8 mouse cellular contexts compared by ENCODE assay signal in the genomic region with DNA sequence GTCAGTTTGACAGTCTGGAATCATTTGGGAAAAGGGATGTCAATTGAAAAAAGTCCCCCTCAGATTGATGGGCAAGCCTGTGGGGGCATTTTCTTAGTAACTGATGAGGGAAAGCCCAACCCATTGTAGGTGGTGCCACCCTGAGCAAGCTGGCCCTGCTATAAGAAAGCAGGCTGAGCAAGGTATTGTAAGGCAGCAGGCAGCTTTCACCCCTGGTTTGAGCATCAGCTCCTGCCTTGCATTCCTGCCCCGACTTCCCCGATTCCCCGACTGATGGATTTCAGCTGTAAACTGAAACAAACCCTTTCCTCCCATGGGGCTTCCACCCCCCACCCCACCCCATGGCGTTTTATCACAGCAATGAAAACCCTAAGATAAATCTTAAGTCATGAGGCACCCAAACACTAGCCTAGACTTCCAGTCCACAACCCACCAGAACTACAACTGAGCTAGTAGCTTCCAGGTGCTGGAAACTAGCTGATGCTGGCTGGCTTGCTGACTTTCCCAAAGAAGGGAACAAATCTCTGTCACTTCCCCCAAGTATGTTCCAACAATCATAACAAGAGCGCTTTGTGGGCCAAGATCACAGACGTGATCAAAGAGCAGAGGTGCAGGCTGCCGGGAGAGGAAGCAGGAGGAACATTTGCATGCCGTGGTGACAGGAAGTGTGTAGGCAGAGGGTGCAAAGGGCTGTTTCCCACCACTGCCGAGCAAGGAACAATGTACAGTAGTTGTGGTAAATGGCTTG. TPM values are rescaled to one million over a fixed set of nuclear protein-coding genes. Genes with fewer than 3 reads are reported as not detected.
DNase-seq lines count a peak whose midpoint lies in the region; ATAC-seq and TF ChIP-seq lines count a peak whose summit lies in the region.

No protein-coding gene starts in this region.

- H3K27me3 ChIP-seq in embryonic facial prominence, embryonic 14.5 days (replicated peaks; ENCODE audit: control insufficient read depth, insufficient read depth, low read length) = no peaks in the 10 kb centered on the region
- H3K27me3 ChIP-seq in hindbrain, embryonic 12.5 days = no peaks in the 10 kb centered on the region
- no peaks in the 10 kb centered on the region for H3K27me3 ChIP-seq in limb, embryonic 14.5 days (ENCODE audit: control insufficient read depth, insufficient read depth, low read length)

- peaks cover 26% of the 10 kb centered on the region; the same call in 1 of the 2 replicates for H3K36me3 ChIP-seq in embryonic facial prominence, embryonic 14.5 days (ENCODE audit: control insufficient read depth, insufficient read depth, low read length)
- peaks cover 5% of the 10 kb centered on the region for H3K36me3 ChIP-seq in hindbrain, embryonic 12.5 days
- peaks cover 26% of the 10 kb centered on the region for H3K36me3 ChIP-seq in limb, embryonic 14.5 days (ENCODE audit: control insufficient read depth, insufficient read depth, low read length)

- WGBS in embryonic facial prominence, embryonic 14.5 days = 18% methylated on average over 9 of the region's 9 CpGs
- WGBS in hindbrain, embryonic 12.5 days = 38% methylated on average over 9 of the region's 9 CpGs
- 13% methylated on average over 9 of the region's 9 CpGs for WGBS in limb, embryonic 14.5 days

- no peak overlapping the region for H3K4me3 ChIP-seq in embryonic facial prominence, embryonic 14.5 days (ENCODE audit: low read depth, low read length)
- H3K4me3 ChIP-seq in hindbrain, embryonic 12.5 days = no peak overlapping the region
- H3K4me3 ChIP-seq in limb, embryonic 14.5 days (replicated peaks; ENCODE audit: low read length) = no peak overlapping the region

- TF ChIP-seq POLR2A in limb, embryonic 14.5 days (IDR thresholded peaks at IDR 0.05; ENCODE audit: borderline replicate concordance, extremely low read depth, insufficient read depth, insufficient read length) = no peak

- no peak overlapping the region for H3K9ac ChIP-seq in embryonic facial prominence, embryonic 14.5 days (ENCODE audit: low read depth, low read length)
- H3K9ac ChIP-seq in hindbrain, embryonic 12.5 days = no peak overlapping the region
- H3K9ac ChIP-seq in limb, embryonic 14.5 days (ENCODE audit: low read depth, low read length, severe bottlenecking) = peak overlapping the region; percentile 22; the same call in 1 of the 2 replicates

- no peak for ATAC-seq in embryonic facial prominence, embryonic 14.5 days (ENCODE audit: low read depth)
- no peak for ATAC-seq in hindbrain, embryonic 12.5 days (ENCODE audit: low FRiP score)
- 0 out of 2 replicates have a peak, but pooled peaks have one; percentile 17 for ATAC-seq in limb, embryonic 14.5 days (ENCODE audit: low FRiP score, low read depth)

- H3K4me2 ChIP-seq in embryonic facial prominence, embryonic 14.5 days (ENCODE audit: low read depth, low read length) = 0 out of 2 replicates have a peak overlapping the region, but pooled peaks have one; percentile 1
- no peak overlapping the region for H3K4me2 ChIP-seq in hindbrain, embryonic 12.5 days (replicated peaks)
- 0 out of 2 replicates have a peak overlapping the region, but pooled peaks have one; percentile 23 for H3K4me2 ChIP-seq in limb, embryonic 14.5 days (replicated peaks; ENCODE audit: low read depth, low read length, severe bottlenecking)

- peak; percentile 54 for DNase-seq in layer of hippocampus, adult 9-11 months
- DNase-seq in layer of hippocampus, adult 8-10 months (ENCODE audit: low spot score in 2 of 2) = no peak
- peak; percentile 62 for DNase-seq in embryonic facial prominence, embryonic 14.5 days (ENCODE audit: low spot score)
- no peak for DNase-seq in limb, embryonic 14.5 days (ENCODE audit: low spot score)
- DNase-seq in naive thymus-derived CD4-positive, alpha-beta T cell, adult 2 months (ENCODE audit: low read depth) = peak; percentile 93
- peak; percentile 87 for DNase-seq in thymus, postnatal 25 days
- DNase-seq in urinary bladder, postnatal 36 days (ENCODE audit: low spot score in 2 of 2) = no peak

- peaks cover 13% of the 10 kb centered on the region; the same call in 1 of the 2 replicates for H3K4me1 ChIP-seq in embryonic facial prominence, embryonic 14.5 days (ENCODE audit: control insufficient read depth, insufficient read depth, low read length)
- peaks cover 46% of the 10 kb centered on the region for H3K4me1 ChIP-seq in hindbrain, embryonic 12.5 days
- peaks cover 7% of the 10 kb centered on the region; the same call in 1 of the 2 replicates for H3K4me1 ChIP-seq in limb, embryonic 14.5 days (ENCODE audit: control insufficient read depth, insufficient read depth, low read length)

- peak overlapping the region; percentile 70 for H3K27ac ChIP-seq in embryonic facial prominence, embryonic 14.5 days (replicated peaks; ENCODE audit: low read depth, low read length)
- peak overlapping the region; percentile 70 for H3K27ac ChIP-seq in hindbrain, embryonic 12.5 days
- peak overlapping the region; percentile 40; the same call in 1 of the 2 replicates for H3K27ac ChIP-seq in limb, embryonic 14.5 days (replicated peaks; ENCODE audit: low read depth, low read length)

- no peaks in the 10 kb centered on the region for H3K9me3 ChIP-seq in embryonic facial prominence, embryonic 14.5 days (ENCODE audit: control insufficient read depth, low read length)
- no peaks in the 10 kb centered on the region for H3K9me3 ChIP-seq in hindbrain, embryonic 12.5 days (replicated peaks)
- H3K9me3 ChIP-seq in limb, embryonic 14.5 days (ENCODE audit: control insufficient read depth, low read length) = no peaks in the 10 kb centered on the region

RNA-seq across cellular contexts. Expression of a gene that starts 20.9 kb away (rescaled TPM):
- 100 to 1,000 TPM; 107 to 132 (median 119) TPM for total RNA-seq in layer of hippocampus, adult 8-10 months (2022)
- 400 and 436 TPM in 2 replicates for polyA plus RNA-seq in embryonic facial prominence, embryonic 14.5 days (2014; fragmentation: Nextera tagmentation; extraction: Ambion mirVana)
- 238 and 259 TPM in 2 replicates for polyA plus RNA-seq in hindbrain, embryonic 12.5 days (2016; fragmentation: Nextera tagmentation; extraction: Ambion mirVana)
- 248 and 505 TPM in 2 replicates for polyA plus RNA-seq in limb, embryonic 14.5 days (2012; rRNA removed)
- polyA plus RNA-seq in limb, embryonic 14.5 days (2014; fragmentation: Nextera tagmentation; extraction: Ambion mirVana) = 404 and 419 TPM in 2 replicates

RNA-seq across cellular contexts. Expression of a gene that starts 21.0 kb away (rescaled TPM):
- total RNA-seq in layer of hippocampus, adult 8-10 months (2022) = 10 to 100 TPM; 51.6 to 78.9 (median 60.2) TPM
- 59.0 and 63.5 TPM in 2 replicates for polyA plus RNA-seq in embryonic facial prominence, embryonic 14.5 days (2014; fragmentation: Nextera tagmentation; extraction: Ambion mirVana)
- polyA plus RNA-seq in hindbrain, embryonic 12.5 days (2016; fragmentation: Nextera tagmentation; extraction: Ambion mirVana) = 44.0 and 47.7 TPM in 2 replicates
- 27.7 and 31.9 TPM in 2 replicates for polyA plus RNA-seq in limb, embryonic 14.5 days (2012; rRNA removed)
- 58.4 and 58.7 TPM in 2 replicates for polyA plus RNA-seq in limb, embryonic 14.5 days (2014; fragmentation: Nextera tagmentation; extraction: Ambion mirVana)

RNA-seq across cellular contexts. Expression of a gene that starts 51.8 kb away (rescaled TPM):
- not detected for total RNA-seq in layer of hippocampus, adult 8-10 months (2022)
- polyA plus RNA-seq in embryonic facial prominence, embryonic 14.5 days (2014; fragmentation: Nextera tagmentation; extraction: Ambion mirVana) = 0.04 TPM in 1 of 2 replicates, not detected in the other
- not detected in 2 replicates for polyA plus RNA-seq in hindbrain, embryonic 12.5 days (2016; fragmentation: Nextera tagmentation; extraction: Ambion mirVana)
- not detected in 2 replicates for polyA plus RNA-seq in limb, embryonic 14.5 days (2012; rRNA removed)
- not detected in 2 replicates for polyA plus RNA-seq in limb, embryonic 14.5 days (2014; fragmentation: Nextera tagmentation; extraction: Ambion mirVana)

Comparison
In these comparisons a context has a peak if more than half of its experiments do, and no peak if none do; other contexts are left out.
1. DNase-seq: peak in layer of hippocampus, adult 9-11 months (single experiment), embryonic facial prominence, embryonic 14.5 days (single experiment), naive thymus-derived CD4-positive, alpha-beta T cell, adult 2 months (single experiment) and thymus, postnatal 25 days (single experiment); none in layer of hippocampus, adult 8-10 months (0 of 2), limb, embryonic 14.5 days (single experiment) and urinary bladder, postnatal 36 days (0 of 2).
2. Peak in every context shown above with its lines, with median percentiles within 50 percentile points of each other: H3K27ac ChIP-seq.